In genomic region chr2:74965384-74966060, GRCm38 (mm10) we compare ENCODE assay signal across 8 mouse cellular contexts.
DNase-seq lines count a peak whose midpoint lies in the region; ATAC-seq lines count a peak whose summit lies in the region.
"Had no signal": no experiment of that assay in that cellular context is flagged by ENCODE, and none has a peak within 500 bp of the region (broad histone marks: within the 10 kb centered on the region; RNA-seq: fewer than 3 reads in every experiment).

No protein-coding gene starts in this region.

- H3K9me3 ChIP-seq in hindbrain, embryonic 14.5 days (ENCODE audit: control insufficient read depth, low read length), result no peaks in the 10 kb centered on the region
- H3K9me3 ChIP-seq in stomach, embryonic 16.5 days (replicated peaks; ENCODE audit: control insufficient read depth, low read length), result no peaks in the 10 kb centered on the region

- peak overlapping the region; percentile 32 for H3K4me2 ChIP-seq in hindbrain, embryonic 14.5 days (replicated peaks)
- 0 out of 2 replicates have a peak overlapping the region, but pooled peaks have one; percentile 17 for H3K4me2 ChIP-seq in stomach, embryonic 16.5 days (ENCODE audit: low read depth, low read length)

- H3K27ac ChIP-seq in hindbrain, embryonic 14.5 days, result peak overlapping the region; percentile 6; the same call in 1 of the 2 replicates
- H3K27ac ChIP-seq in stomach, embryonic 16.5 days (ENCODE audit: low read length), result peak overlapping the region; percentile 42
- H3K27ac ChIP-seq: macrophage had no signal

- peak overlapping the region; percentile 8; the same call in 1 of the 2 replicates for H3K9ac ChIP-seq in hindbrain, embryonic 14.5 days
- H3K9ac ChIP-seq in stomach, embryonic 16.5 days (ENCODE audit: low read length), result no peak overlapping the region

- peak; percentile 27 for DNase-seq in ES-CJ7 (ENCODE audit: low read depth, low spot score)
- peak; percentile 64 for DNase-seq in R1 (ENCODE audit: low read depth, low spot score)
- DNase-seq in gastrocnemius, postnatal 10 days, result peak; percentile 35
- DNase-seq in hindbrain, embryonic 14.5 days (ENCODE audit: low spot score), result peak; percentile 58
- DNase-seq in lung, postnatal 25 days (ENCODE audit: low spot score), result peak; percentile 19
- DNase-seq in c-Kit-positive CD71-positive TER-119-positive erythroid progenitor cells, embryonic 14.5 days (ENCODE audit: low spot score), result no peak

- 34% methylated on average over 18 of the region's 18 CpGs for WGBS in hindbrain, embryonic 14.5 days
- 28% methylated on average over 18 of the region's 18 CpGs for WGBS in stomach, embryonic 16.5 days

- peak; percentile 48; the same call in 1 of the 2 replicates for ATAC-seq in hindbrain, embryonic 14.5 days (ENCODE audit: low FRiP score)
- peak; percentile 80 for ATAC-seq in stomach, embryonic 16.5 days (ENCODE audit: insufficient read depth, low FRiP score)

- H3K4me1 ChIP-seq in hindbrain, embryonic 14.5 days (replicated peaks; ENCODE audit: control insufficient read depth, insufficient read depth, low read length), result peaks cover 15% of the 10 kb centered on the region
- no peaks in the 10 kb centered on the region for H3K4me1 ChIP-seq in stomach, embryonic 16.5 days (ENCODE audit: control insufficient read depth, insufficient read depth, low read length)

- no peak overlapping the region for H3K4me3 ChIP-seq in hindbrain, embryonic 14.5 days (replicated peaks; ENCODE audit: low read length)
- no peak overlapping the region for H3K4me3 ChIP-seq in stomach, embryonic 16.5 days (replicated peaks; ENCODE audit: low read length)

- H3K27me3 ChIP-seq in hindbrain, embryonic 14.5 days (ENCODE audit: control insufficient read depth, insufficient read depth, low read length), result no peaks in the 10 kb centered on the region
- no peaks in the 10 kb centered on the region for H3K27me3 ChIP-seq in stomach, embryonic 16.5 days (ENCODE audit: control insufficient read depth, insufficient read depth, low read length)

- H3K36me3 ChIP-seq in hindbrain, embryonic 14.5 days (replicated peaks; ENCODE audit: control insufficient read depth, insufficient read depth), result no peaks in the 10 kb centered on the region
- H3K36me3 ChIP-seq in stomach, embryonic 16.5 days (ENCODE audit: control insufficient read depth, insufficient read depth, low read length), result no peaks in the 10 kb centered on the region
